Mouse (Mus musculus) embryonic stem cell, embryonic (primary cell): Measurements from ENCODE around the gene Pi16.

Source experiments
- CTCF ChIA-PET, 4 experiments: fragments of 300-600 bp in 2 of 4; fragments of 350-600 bp in 2 of 4; sonication (Branson Sonifier 250); formaldehyde crosslinking; loops; one replicate each; lab custom pipeline; 2022; ENCODE audit warnings: inconsistent platforms in 2 of 4; lab: Charles Lee
- POLR2A ChIA-PET, 4 experiments: fragments of 300-600 bp in 2 of 4; fragments of 350-600 bp in 2 of 4; sonication (Branson Sonifier 250); formaldehyde crosslinking; loops; one replicate each; lab custom pipeline; 2022; ENCODE audit warnings: antibody characterized with exemption in 4 of 4, inconsistent platforms in 1 of 4; lab: Charles Lee

Gene Pi16

DNA sequence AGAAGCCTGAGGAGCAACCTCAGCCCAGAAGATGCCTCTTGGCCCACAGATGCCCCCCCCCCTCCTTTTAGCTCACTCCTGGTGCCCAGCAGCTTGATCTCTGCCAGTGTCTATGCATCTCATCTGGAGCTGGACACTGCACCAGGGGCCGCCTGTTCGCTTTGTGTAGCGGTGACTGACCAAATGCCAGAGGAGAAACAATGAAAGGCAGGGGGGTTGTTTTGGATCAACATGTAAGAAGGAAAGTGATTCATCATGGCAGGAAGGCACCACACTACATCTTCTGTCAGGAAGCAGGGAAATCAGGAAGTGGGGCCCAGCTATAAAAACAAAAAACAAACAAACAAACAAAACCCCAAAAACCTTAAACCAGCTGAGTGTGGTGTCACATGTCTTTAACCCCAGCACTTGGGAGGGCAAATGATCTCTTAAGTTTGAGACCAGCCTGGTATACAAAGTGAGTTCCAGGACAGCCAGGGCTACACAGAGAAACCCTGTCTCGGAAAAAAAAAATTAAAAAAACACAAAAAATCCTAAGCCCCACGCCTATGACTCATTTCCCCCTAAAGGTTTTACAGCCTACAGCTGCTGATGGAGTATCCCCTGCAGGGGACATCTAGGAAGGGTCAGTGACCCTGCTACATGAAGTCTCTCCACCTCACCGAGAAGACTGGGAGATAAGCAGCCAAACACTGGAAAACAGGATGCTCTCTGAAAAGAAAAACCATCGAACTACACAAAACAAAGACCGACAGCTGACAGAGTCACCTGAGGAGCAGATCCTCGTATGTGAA, 1.6 kb upstream of the Pi16 start:
- CTCF ChIA-PET = interaction anchor here in 3 of 4 experiments (0.6 to 2.0 kb wide), 3 partner anchors 9 to 55 kb away, joined by 3 to 9 read pairs (median 5); no protein-coding TSS in a partner anchor
- POLR2A ChIA-PET = interaction anchor here (0.6 to 1.4 kb wide), 8 partner anchors 10 to 296 kb away, joined by 3 to 5 read pairs (median 4); no protein-coding TSS in a partner anchor

GRCm38 (mm10) chr17:29316891-29317290, 589 bp upstream of the Pi16 start:
- ChIA-PET POLR2A (interaction anchor here in 2 of 4 experiments (0.7 to 1.9 kb wide), 4 partner anchors 25 to 317 kb away, joined by 3 to 6 read pairs (median 4); no protein-coding TSS in a partner anchor), CTCF (interaction anchor here in 2 of 4 experiments (0.5 to 2.0 kb wide), 2 partner anchors 16 to 54 kb away, joined by 3 to 5 read pairs; no protein-coding TSS in a partner anchor)

DNA sequence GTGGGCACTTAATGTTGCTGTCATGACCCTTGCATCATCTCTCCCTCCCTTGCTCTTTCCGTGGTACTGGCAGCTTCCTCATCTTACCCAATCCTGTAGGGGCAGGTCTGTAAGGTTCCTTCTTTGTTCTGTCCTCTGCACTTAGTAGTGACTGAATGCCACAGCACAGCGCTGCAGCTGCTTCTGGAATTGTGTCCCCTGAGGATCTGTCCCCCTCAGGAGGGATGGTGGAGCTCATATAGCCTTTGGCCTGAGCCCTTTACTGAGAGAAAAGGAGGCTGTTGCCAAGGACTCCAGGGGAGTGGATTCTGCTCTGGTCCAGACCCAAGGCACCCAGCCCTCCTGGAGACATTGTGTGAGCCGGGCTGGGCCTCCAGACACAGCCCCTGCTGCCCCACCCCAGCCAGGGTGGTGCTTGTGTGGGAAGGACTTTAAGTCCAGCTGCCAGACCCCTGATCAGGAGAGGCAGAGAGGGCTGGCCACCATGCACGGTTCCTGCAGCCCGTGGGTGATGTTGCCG, 1.3 kb downstream of the Pi16 start:
- CTCF ChIA-PET = interaction anchor here in 3 of 4 experiments (0.6 to 1.6 kb wide), 6 partner anchors 13 to 201 kb away, joined by 3 to 10 read pairs (median 4); no protein-coding TSS in a partner anchor
- POLR2A ChIA-PET = interaction anchor here in 3 of 4 experiments (0.5 to 2.1 kb wide), 5 partner anchors 12 to 285 kb away, joined by 3 to 5 read pairs (median 3); no protein-coding TSS in a partner anchor

- ChIA-PET CTCF (interaction anchor here in 3 of 4 experiments (0.6 to 1.2 kb wide), 4 partner anchors 17 to 257 kb away, joined by 3 to 4 read pairs (median 3); no protein-coding TSS in a partner anchor), POLR2A (interaction anchor here (0.5 to 2.2 kb wide), 9 partner anchors 11 to 285 kb away, joined by 3 to 6 read pairs (median 3); no protein-coding TSS in a partner anchor)
Measured at GRCm38 (mm10) chr17:29319476-29319875, 2.0 kb downstream of the Pi16 start.

DNA sequence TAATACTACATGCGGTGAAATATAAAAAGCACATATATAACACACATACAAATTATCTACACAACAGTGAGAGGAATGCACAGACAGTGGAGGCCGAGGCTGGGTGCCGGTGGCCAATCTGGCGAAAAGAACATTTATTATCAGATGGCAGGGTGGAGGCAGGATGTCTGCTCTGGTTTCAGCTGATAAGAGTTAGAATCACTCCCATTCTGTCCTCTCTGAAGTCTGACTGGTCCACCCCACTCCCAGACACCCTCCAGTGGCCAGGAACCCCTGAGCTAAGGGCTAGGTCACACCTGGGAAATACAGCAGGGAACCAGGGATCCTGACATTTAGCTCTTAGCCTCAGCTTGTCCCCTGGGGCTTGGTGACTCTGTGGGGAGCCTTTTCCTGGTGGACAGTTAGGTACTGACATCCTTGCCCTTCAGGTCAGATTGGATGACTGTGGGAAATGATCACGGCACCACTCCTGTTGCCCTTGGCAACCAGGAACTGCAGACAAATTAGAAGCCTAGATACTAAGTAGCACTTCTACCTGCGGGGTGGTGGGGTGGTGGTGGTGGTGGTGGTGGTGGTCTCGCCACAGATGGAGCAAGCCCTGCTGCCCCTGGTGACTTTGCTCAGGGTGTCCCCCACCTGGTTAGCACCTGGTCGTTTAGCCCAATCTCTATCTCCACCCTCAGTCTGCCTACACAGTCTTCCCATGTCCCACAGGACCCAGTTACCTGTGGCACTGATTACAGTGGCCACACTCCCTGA, 2.6 kb downstream of the Pi16 start:
- POLR2A ChIA-PET = interaction anchor here (0.6 to 3.2 kb wide), 9 partner anchors 12 to 1076 kb away, joined by 3 to 14 read pairs (median 3); no protein-coding TSS in a partner anchor
- CTCF ChIA-PET = interaction anchor here in 3 of 4 experiments (0.6 to 1.2 kb wide), 4 partner anchors 51 to 257 kb away, joined by 3 to 4 read pairs (median 4); no protein-coding TSS in a partner anchor

DNA sequence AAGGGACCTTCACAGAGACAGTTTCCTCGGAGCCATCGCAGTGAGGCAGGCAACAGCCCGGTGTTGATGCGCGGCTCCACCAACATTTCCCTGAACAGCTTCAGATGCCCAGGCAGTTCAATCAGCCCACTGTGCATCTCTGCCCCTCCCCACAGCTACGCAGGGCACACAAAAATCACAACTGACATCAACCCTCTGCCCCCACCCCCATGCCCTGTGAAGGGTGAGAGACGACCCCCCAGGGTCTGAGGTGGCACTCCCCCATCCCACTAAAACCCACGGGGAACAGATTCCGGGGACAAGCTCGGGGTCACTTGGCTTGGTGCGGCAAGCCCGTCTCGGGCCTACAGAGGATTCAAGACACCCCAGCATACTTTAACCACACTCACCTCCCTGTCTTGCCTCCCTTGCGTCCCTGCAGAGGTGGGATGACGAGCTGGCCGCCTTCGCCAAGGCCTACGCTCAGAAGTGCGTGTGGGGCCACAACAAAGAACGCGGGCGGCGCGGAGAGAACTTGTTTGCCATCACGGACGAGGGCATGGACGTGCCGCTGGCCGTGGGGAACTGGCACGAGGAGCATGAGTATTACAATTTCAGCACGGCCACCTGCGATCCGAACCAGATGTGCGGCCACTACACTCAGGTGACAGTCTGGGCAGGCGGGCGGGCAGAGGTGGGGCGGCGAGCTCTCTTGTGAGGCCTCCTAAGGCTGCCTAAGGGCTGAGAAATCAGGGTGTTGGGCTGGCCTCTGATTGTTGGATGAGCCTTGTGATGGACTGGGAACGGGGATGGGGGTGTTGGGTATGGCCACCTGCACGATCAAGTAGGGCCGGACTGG, 4.5 kb downstream of the Pi16 start:
- ChIA-PET POLR2A (interaction anchor here in 3 of 4 experiments (0.6 to 3.2 kb wide), 31 partner anchors 10 to 283 kb away, joined by 3 to 15 read pairs (median 4); partner anchors contain the start of genes Mtch1 (in 2 of the 3) and Fgd2 (in 1 of the 3)), CTCF (interaction anchor here (0.6 to 2.7 kb wide), 7 partner anchors 25 to 156 kb away, joined by 3 to 8 read pairs (median 3); partner anchors contain the start of gene BC004004 (in 1 of the 4))

DNA sequence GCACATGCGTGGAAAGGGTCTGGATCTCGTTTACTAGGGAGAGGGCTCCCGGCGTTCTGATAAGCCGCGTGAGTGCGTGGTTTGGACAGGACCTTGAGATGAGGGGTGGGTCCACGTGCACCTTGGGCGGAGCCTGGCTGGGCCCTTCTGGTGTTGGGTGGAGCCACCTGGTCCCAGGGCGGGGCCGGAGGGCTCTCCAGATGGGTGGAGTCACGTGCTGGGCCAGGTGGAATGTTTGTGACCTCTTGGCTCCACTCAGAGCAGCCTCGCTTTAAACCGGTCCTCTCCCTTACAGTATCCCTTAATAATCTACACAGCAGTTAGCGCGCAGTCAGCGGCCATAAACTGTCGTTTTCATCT, 5.1 kb downstream of the Pi16 start:
- CTCF ChIA-PET = interaction anchor here (0.6 to 2.7 kb wide), 5 partner anchors 48 to 157 kb away, joined by 3 to 8 read pairs (median 3); partner anchors contain the start of gene BC004004 (in 1 of the 4)

GRCm38 (mm10) chr17:29323625-29324024, 6.1 kb downstream of the Pi16 start:
- ChIA-PET CTCF (interaction anchor here in 2 of 4 experiments (0.6 to 2.7 kb wide), 3 partner anchors 47 to 205 kb away, joined by 3 to 8 read pairs (median 4); no protein-coding TSS in a partner anchor), POLR2A (interaction anchor here in 2 of 4 experiments (0.6 to 1.6 kb wide), 4 partner anchors 18 to 55 kb away, joined by 3 read pairs; partner anchors contain the start of genes BC004004 (in 1 of the 2) and Mtch1 (in 1 of the 2))

More for the DNA sequence above, 5.1 kb downstream of the Pi16 start:
- POLR2A ChIA-PET = interaction anchor here in 3 of 4 experiments (0.6 to 3.2 kb wide), 21 partner anchors 9 to 539 kb away, joined by 3 to 15 read pairs (median 4); partner anchors contain the start of gene Mtch1 (in 2 of the 3)

DNA sequence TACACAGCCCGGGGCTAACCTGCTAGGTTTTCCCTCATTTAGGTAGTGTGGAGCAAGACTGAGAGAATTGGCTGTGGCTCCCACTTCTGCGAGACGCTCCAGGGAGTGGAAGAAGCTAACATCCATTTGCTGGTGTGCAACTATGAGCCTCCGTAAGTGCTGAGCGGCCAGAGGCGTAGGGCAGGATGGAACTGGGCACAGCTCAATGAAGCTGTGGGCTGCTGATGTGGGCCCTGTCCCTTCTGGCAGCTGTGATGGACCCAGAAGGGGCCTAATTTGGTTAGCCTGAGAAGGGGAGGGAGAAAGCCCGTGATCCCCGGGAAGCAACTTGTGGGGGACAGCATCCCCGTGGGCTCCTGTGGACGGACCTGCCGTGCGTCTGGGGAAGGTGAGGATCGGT, 8.4 kb downstream of the Pi16 start:
- ChIA-PET CTCF (interaction anchor here in 1 of 4 experiments (1.1 to 1.9 kb wide), 2 partner anchors 45 to 64 kb away, joined by 3 to 4 read pairs; no protein-coding TSS in a partner anchor), POLR2A (interaction anchor here in 2 of 4 experiments (1.0 to 1.9 kb wide), 6 partner anchors 13 to 22 kb away, joined by 3 to 8 read pairs (median 4); partner anchors contain the start of gene Mtch1 (in 2 of the 2))

GRCm38 (mm10) chr17:29326531-29327529, 9.3 kb downstream of the Pi16 start:
- CTCF ChIA-PET = interaction anchor here in 1 of 4 experiments (0.9 to 1.9 kb wide), 3 partner anchors 34 to 65 kb away, joined by 3 to 4 read pairs (median 3); partner anchors contain the start of gene Fgd2
- POLR2A ChIA-PET = interaction anchor here in 2 of 4 experiments (0.5 to 1.9 kb wide), 7 partner anchors 12 to 311 kb away, joined by 3 to 8 read pairs (median 3); partner anchors contain the start of gene Mtch1 (in 2 of the 2)

DNA sequence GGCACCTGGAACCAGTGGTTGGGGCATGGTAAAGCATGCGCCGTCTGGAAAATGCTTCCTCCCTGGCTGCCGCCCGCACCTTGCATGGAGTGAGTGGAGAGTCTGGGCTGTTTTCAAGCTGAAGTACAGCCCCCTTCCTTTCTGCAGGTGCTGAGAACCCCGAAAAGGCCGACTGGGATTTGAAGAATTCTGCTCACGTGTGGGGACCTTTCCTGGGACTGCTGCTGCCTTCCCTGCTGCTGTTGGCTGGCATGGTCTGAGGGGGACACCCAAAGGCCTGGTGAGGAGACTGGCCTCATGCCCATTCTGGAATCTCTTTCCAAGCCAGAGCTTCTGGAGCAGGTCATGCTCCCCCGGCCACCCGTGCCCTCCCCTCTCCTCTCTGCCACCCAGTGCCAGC, 10.2 kb downstream of the Pi16 start:
- POLR2A ChIA-PET = interaction anchor here in 1 of 4 experiments (0.6 to 1.9 kb wide), 3 partner anchors 14 to 20 kb away, joined by 3 to 8 read pairs (median 5); partner anchors contain the start of gene Mtch1
- CTCF ChIA-PET = interaction anchor here in 2 of 4 experiments (0.7 to 0.9 kb wide), 2 partner anchors 44 to 54 kb away, joined by 4 to 7 read pairs; no protein-coding TSS in a partner anchor

GRCm38 (mm10) chr17:29330221-29330620, 12.7 kb downstream of the Pi16 start:
- POLR2A ChIA-PET = interaction anchor here in 3 of 4 experiments (0.9 to 3.7 kb wide), 6 partner anchors 9 to 145 kb away, joined by 3 to 17 read pairs (median 4); partner anchors contain the start of gene Mtch1 (in 1 of the 3)

DNA sequence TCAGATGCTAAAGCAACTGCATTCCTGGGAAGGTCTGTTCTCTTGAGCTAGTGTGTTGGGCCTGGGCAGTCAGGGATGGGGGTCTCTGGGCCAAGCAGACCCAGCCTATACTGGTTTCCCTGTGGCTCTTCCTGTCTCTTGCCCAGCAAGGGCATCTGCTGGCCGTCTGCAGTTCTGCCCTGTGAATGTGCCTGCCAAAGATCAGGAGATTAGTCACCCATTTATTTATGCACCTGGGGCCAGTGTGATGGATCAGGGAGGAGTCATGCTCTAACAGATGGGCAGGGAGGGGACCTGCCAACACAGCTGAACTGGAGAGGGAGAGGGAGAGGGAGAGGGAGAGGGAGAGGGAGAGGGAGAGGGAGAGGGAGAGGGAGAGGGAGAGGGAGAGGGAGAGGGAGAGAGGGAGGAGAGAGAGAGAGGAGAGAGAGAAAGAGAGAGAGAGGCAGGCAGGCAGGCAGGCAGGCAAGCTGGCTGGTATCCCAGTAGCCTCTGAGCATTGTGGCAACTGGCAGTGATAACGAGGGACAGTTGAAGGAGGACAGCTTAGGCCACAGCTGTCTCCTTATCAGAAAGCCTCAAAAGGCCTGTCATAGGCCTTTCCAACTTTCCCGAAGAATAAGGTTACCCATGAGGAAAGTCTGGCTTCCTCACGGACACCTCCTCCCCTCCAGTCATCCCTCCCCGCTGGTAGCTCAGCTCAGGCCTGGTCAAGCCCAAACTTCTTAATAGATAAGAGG, 13.4 kb downstream of the Pi16 start:
- ChIA-PET CTCF (interaction anchor here in 3 of 4 experiments (0.9 to 1.1 kb wide), 3 partner anchors 20 to 40 kb away, joined by 3 to 4 read pairs (median 3); partner anchors contain the start of gene Fgd2 (in 1 of the 3)), POLR2A (interaction anchor here in 3 of 4 experiments (0.6 to 3.7 kb wide), 9 partner anchors 9 to 145 kb away, joined by 3 to 17 read pairs (median 4); partner anchors contain the start of genes BC004004 (in 1 of the 3) and Mtch1 (in 1 of the 3))

More at GRCm38 (mm10) chr17:29330221-29330620, 12.7 kb downstream of the Pi16 start:
- CTCF ChIA-PET = interaction anchor here in 1 of 4 experiments (0.9 to 1.1 kb wide), 2 partner anchors 19 to 41 kb away, joined by 3 to 4 read pairs; no protein-coding TSS in a partner anchor
